Mouse (Mus musculus) E14TG2a.4 (cell line): ENCODE measurements around the gene Tekt2.

Experiments
- CTCF ChIP-seq: conservative IDR thresholded peaks from 2 replicates; pipeline ENCODE4 v1.5.1; 2014; ENCODE audit warnings: low read length
- NANOG ChIP-seq: IDR thresholded peaks from 2 replicates; pipeline ENCODE4 v1.6.1; 2014; ENCODE audit warnings: borderline replicate concordance, low read length, mixed read lengths

DNA sequence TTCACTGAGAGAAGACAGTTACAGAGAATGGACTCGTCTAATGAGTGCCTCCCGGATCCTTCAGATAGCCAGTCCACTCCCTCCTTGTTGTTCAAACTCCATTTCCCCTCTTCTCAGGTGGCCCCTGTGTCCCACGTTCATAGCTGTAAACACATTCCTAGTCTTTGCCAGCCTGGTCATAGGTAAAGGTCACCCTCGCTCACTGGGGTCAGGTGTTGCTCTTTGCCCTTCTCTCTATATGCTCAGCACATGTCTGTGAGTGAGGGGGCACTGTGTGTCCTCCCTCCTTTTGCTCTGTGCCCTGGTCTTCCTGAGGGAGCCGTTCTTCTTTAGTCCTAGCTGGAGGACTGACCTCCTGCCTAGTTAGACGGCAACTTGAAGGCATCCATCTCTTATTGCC is 5.7 kb downstream of the Tekt2 start:
- TF ChIP-seq CTCF, result no peak
- TF ChIP-seq NANOG, result no peak
